Mouse (Mus musculus): Measurements from ENCODE around the gene Chac1. TPM values are rescaled to one million over a fixed set of nuclear protein-coding genes. Genes with fewer than 3 reads are reported as not detected.

The Chac1 gene
- total and polyA plus RNA-seq, 3 experiments: 3.6 to 6.4 TPM; not detected in 1

GRCm38 (mm10) chr2:119398252-119398651 is 47.2 kb downstream of the Chac1 start:
- DNase-seq (ENCODE audit: low read depth, low spot score): no peak
- H3K79me2 ChIP-seq (ENCODE audit: control insufficient read depth, insufficient read depth, low read length, poor library complexity): no peaks in the 10 kb centered on the region
- H3K4me3 ChIP-seq (ENCODE audit: control insufficient read depth in 1 of 2, insufficient read depth in 1 of 2, low read depth in 2 of 2, low read length in 2 of 2): no peak overlapping the region
- H3K27me3 ChIP-seq (ENCODE audit: control insufficient read depth in 1 of 2, insufficient read depth in 2 of 2, low read length in 2 of 2): no peaks in the 10 kb centered on the region
- H3K9ac ChIP-seq (ENCODE audit: control insufficient read depth, low read depth, low read length, poor library complexity, severe bottlenecking): no peak overlapping the region
- no peaks in the 10 kb centered on the region for H3K9me3 ChIP-seq (replicated peaks; ENCODE audit: insufficient read depth, low read length)
- no peaks in the 10 kb centered on the region for H3K4me1 ChIP-seq (ENCODE audit: control insufficient read depth in 1 of 2, insufficient read depth in 2 of 2, low read length in 2 of 2)
- TF ChIP-seq ELF1 (IDR thresholded peaks at IDR 0.05; ENCODE audit: low read depth, low read length): no peak
- TF ChIP-seq POLR2AphosphoS5 (IDR thresholded peaks at IDR 0.05; ENCODE audit: borderline replicate concordance, low read depth, low read length): no peak
- TF ChIP-seq BHLHE40 (IDR thresholded peaks at IDR 0.05; ENCODE audit: borderline replicate concordance, low read depth, low read length): no peak
- no peak for TF ChIP-seq TAL1 (IDR thresholded peaks at IDR 0.05; ENCODE audit: low read length)
- no peak for TF ChIP-seq MAFK (IDR thresholded peaks at IDR 0.05; ENCODE audit: borderline replicate concordance, low read depth, low read length)
- TF ChIP-seq POLR2A (IDR thresholded peaks at IDR 0.05; ENCODE audit: control insufficient read depth in 1 of 2, insufficient read depth in 1 of 2, low read depth in 1 of 2, low read length in 2 of 2, poor library complexity in 1 of 2): no peak
- no peak for TF ChIP-seq ZC3H11A (IDR thresholded peaks at IDR 0.05; ENCODE audit: low read depth, low read length)
- no peak for TF ChIP-seq SMC3 (IDR thresholded peaks at IDR 0.05; ENCODE audit: low read depth, low read length)
- no peak for TF ChIP-seq TBP (IDR thresholded peaks at IDR 0.05; ENCODE audit: low read depth, low read length)
- TF ChIP-seq E2F4 (IDR thresholded peaks at IDR 0.05; ENCODE audit: borderline replicate concordance, low read depth, low read length): no peak
- no peak for TF ChIP-seq CHD2 (IDR thresholded peaks at IDR 0.05; ENCODE audit: low read length)
- TF ChIP-seq NELFE (IDR thresholded peaks at IDR 0.05; ENCODE audit: low read depth, low read length): no peak
- TF ChIP-seq USF2 (IDR thresholded peaks at IDR 0.05; ENCODE audit: borderline replicate concordance in 1 of 2, insufficient read depth in 1 of 2, low read depth in 1 of 2, low read length in 2 of 2): no peak
- TF ChIP-seq TCF12 (IDR thresholded peaks at IDR 0.05; ENCODE audit: low read depth, low read length): no peak
- no peak for TF ChIP-seq POLR2AphosphoS2 (IDR thresholded peaks at IDR 0.05; ENCODE audit: low read length)
- no peak for TF ChIP-seq SIN3A (IDR thresholded peaks at IDR 0.05; ENCODE audit: low read length)
- TF ChIP-seq MXI1 (IDR thresholded peaks at IDR 0.05; ENCODE audit: low read depth, low read length): no peak
- no peak for TF ChIP-seq CHD1 (IDR thresholded peaks at IDR 0.05; ENCODE audit: low read depth, low read length)
- no peak for TF ChIP-seq MAZ (IDR thresholded peaks at IDR 0.05; ENCODE audit: low read depth, low read length)
- TF ChIP-seq KAT2A (conservative IDR thresholded peaks at IDR 0.05; ENCODE audit: low read depth, low read length): no peak
- H3K27ac ChIP-seq (ENCODE audit: control insufficient read depth, low read depth, low read length): no peak overlapping the region
- H3K36me3 ChIP-seq (ENCODE audit: control insufficient read depth in 1 of 2, insufficient read depth in 2 of 2, low read length in 2 of 2): peaks cover 0 to 17% of the 10 kb centered on the region in 2 experiments; a peak in 2 of 4 replicates

DNA sequence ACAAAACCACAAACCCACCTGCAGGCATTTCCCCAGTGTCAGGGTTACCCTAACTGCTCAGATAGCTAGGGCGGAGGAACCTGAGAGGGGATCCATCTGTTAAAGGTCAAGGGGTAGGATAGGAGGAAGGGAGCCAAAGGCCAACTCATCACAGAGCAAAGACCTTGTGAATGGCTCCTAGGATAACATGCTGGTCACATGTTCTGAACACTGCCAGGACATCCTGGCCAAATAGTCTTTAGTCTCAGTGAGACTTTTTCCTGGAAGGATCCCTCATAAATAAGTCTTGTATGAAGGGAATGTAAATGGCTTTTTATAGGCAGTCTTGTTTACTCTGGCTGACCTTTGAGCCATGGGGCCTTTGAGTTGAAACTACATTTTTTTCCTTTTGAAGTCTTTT is 47.6 kb downstream of the Chac1 start:
- no peak overlapping the region for H3K9ac ChIP-seq (ENCODE audit: control insufficient read depth, low read depth, low read length, poor library complexity, severe bottlenecking)
- TF ChIP-seq SIN3A (IDR thresholded peaks at IDR 0.05; ENCODE audit: low read length) (no peak), EP300 (IDR thresholded peaks at IDR 0.05; ENCODE audit: low read depth in 1 of 2, low read length in 2 of 2) (no peak), MXI1 (IDR thresholded peaks at IDR 0.05; ENCODE audit: low read depth, low read length) (no peak), RCOR1 (IDR thresholded peaks at IDR 0.05; ENCODE audit: low read depth, low read length) (no peak), CHD2 (IDR thresholded peaks at IDR 0.05; ENCODE audit: low read length) (no peak), SMC3 (IDR thresholded peaks at IDR 0.05; ENCODE audit: low read depth, low read length) (no peak), ELF1 (IDR thresholded peaks at IDR 0.05; ENCODE audit: low read depth, low read length) (no peak), POLR2A (IDR thresholded peaks at IDR 0.05; ENCODE audit: control insufficient read depth in 1 of 2, insufficient read depth in 1 of 2, low read depth in 1 of 2, low read length in 2 of 2, poor library complexity in 1 of 2) (no peak), ZNF384 (IDR thresholded peaks at IDR 0.05; ENCODE audit: low read depth, low read length) (no peak), HCFC1 (IDR thresholded peaks at IDR 0.05; ENCODE audit: low read depth, low read length) (no peak), MYC (IDR thresholded peaks at IDR 0.05; ENCODE audit: low read depth, low read length) (no peak), USF1 (IDR thresholded peaks at IDR 0.05; ENCODE audit: low read depth, low read length) (no peak)
- peaks cover 0 to 16% of the 10 kb centered on the region in 2 experiments; a peak in 2 of 4 replicates for H3K36me3 ChIP-seq (ENCODE audit: control insufficient read depth in 1 of 2, insufficient read depth in 2 of 2, low read length in 2 of 2)
- H3K79me2 ChIP-seq (ENCODE audit: control insufficient read depth, insufficient read depth, low read length, poor library complexity): no peaks in the 10 kb centered on the region
- no peaks in the 10 kb centered on the region for H3K27me3 ChIP-seq (ENCODE audit: control insufficient read depth in 1 of 2, insufficient read depth in 2 of 2, low read length in 2 of 2)
- H3K9me3 ChIP-seq (replicated peaks; ENCODE audit: insufficient read depth, low read length): no peaks in the 10 kb centered on the region
- no peaks in the 10 kb centered on the region for H3K4me1 ChIP-seq (ENCODE audit: control insufficient read depth in 1 of 2, insufficient read depth in 2 of 2, low read length in 2 of 2)
- DNase-seq (ENCODE audit: low read depth, low spot score): no peak
- H3K27ac ChIP-seq (ENCODE audit: control insufficient read depth, low read depth, low read length): no peak overlapping the region
- no peak overlapping the region for H3K4me3 ChIP-seq (ENCODE audit: control insufficient read depth in 1 of 2, insufficient read depth in 1 of 2, low read depth in 2 of 2, low read length in 2 of 2)
